Mouse (Mus musculus) small intestine, adult 2 months (tissue): Measurements from ENCODE around the gene Zdhhc24.

ENCODE experiments used
- CTCF ChIP-seq: fragments of 200-500 bp; IDR thresholded peaks from 2 replicates; pipeline ENCODE4 v1.5.1; 2012; ENCODE audit warnings: low read depth, mild to moderate bottlenecking, control low read depth, inconsistent platforms, low read length, moderate library complexity, mixed read lengths; ENCODE audit not compliant: insufficient replicate concordance, insufficient read length; ENCODE audit errors: extremely low read depth
- POLR2A ChIP-seq: fragments of 200-500 bp; IDR thresholded peaks from 2 replicates; pipeline ENCODE4 v1.6.1; 2012; ENCODE audit warnings: low read depth, mild to moderate bottlenecking, control low read depth, inconsistent platforms, low read length, moderate library complexity

- TF ChIP-seq CTCF (no peak), POLR2A (no peak)
Observed at GRCm38 (mm10) chr19:4879324-4879703, 846 bp downstream of the Zdhhc24 start.
